Mouse (Mus musculus) forelimb bud, embryonic 11.5 days (tissue): ENCODE results near the gene Alk.

Experiments used
- DNase-seq: peaks from one replicate; pipeline ENCODE4 v3.0.0-alpha.2; 2012; ENCODE audit warnings: low read depth, low spot score

The Alk gene

DNA sequence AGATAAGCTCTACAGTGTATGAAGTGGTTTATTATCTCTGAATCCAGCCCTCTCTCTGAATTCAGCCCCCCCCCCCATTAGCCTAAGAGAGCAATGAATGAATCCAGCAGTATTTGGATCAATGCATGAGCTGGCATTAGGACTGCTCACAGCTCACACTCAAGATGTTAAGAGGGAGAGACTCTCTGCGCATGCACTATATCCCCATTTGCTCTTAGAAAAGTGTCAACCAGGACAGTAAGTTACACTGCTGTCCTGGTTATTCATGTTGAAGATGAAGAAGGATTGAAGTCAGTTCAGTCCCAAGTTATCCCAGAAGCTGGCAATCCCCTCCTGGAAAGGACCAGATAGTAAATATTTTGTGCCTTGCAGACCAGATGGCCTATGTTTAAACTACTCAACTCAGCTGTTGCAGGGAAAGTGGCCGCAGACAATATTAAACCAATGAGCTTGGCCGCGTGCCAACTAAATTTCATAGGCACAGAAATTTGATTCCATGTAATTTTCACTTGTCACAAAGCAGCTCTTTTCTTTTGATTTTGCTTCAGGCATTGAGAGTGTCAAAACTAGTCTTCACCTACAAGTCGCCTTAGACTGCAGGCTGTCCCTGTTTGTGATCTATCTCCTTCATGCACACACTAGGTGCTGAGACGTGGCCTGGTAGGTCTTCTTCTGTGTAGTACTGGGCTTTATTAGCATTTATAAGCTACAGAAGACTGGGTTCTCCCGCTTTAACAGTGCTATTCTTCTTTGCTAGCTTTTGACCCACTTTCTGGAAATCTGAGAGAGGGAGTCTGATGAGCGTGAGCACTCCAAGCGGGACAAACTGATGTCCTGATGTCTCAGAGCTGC is 339.0 kb downstream of the Alk start:
- no peak for DNase-seq

DNA sequence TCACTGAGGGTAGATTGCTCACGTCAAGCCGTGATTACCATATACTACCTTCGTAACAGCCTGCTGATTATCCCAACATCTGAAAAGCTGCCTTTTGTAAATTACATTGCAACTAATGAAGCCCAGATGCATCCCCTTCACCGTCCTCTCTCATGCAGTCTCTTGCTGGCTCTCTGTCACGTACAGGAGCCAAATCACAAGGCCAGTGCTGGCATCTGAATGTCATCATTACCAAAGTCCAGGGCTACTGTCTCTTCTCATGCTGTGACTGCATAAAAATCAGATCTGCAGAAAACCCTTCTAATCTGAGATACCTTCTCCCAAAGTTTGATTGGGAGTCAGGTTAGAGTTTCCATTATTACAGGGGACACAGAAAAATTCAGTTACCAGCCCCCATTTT is 351.0 kb downstream of the Alk start:
- DNase-seq: no peak

DNA sequence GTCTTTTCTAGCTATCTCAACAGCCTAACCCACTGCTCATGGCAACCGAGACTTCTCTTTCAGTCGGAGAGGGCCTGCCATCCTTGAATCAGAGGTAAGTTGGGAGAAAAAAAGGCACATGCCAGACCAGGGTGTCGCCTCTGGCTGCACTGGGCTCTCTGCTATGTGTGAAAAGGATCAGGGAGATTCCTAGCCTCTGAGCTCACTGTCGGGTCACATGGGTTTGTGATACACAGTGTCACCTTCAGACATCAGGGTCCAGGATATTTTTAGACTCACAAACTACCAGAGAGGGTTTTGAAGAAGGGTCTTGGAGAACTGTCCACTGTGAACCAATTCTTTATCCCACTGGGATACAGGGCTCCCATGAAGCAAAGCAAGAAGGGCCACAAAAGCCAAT is 352.9 kb downstream of the Alk start:
- DNase-seq: no peak

DNA sequence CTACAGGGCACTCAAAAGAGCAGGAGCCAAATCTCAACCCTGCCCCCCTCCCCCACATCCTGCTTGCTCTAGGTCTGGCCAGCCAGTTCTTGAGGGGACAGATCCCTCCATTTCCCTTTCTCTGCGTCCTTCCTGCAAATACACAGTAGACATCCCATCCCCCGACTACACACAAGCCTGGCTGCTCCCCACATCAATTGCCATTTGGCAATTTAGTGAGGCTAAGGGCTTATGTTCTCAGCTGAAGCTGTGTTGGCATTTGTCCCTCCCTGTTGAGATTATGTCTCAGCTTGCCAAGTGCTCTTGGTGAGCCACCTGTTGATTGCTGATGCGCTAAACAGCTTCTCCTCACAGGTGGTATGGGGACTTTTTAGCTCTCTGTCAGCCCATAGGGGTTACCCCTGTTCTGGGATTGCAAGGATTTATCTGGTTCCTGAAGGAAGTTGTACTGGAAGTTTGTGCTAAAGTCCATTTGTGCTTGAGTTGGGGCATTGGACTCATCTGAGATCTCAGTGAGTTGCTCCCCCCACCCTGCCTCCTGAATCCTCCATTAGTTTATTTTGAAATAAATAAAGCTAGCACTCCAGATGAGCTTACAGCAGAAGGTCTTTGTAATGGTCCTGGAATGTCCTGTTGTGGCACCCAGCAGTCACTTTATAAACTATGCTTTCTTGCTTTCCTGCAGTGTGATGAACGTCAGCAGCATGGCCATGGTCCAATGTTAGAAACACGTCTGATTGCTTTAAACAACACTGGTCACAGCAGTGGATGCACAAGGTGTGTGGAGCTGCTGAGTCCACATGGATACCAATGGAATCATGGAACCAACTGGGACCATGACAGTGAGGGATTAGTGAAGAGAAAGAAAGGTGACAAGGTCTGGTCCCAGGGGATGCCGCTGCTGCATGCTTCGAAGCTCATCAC is 353.7 kb downstream of the Alk start:
- no peak for DNase-seq

DNA sequence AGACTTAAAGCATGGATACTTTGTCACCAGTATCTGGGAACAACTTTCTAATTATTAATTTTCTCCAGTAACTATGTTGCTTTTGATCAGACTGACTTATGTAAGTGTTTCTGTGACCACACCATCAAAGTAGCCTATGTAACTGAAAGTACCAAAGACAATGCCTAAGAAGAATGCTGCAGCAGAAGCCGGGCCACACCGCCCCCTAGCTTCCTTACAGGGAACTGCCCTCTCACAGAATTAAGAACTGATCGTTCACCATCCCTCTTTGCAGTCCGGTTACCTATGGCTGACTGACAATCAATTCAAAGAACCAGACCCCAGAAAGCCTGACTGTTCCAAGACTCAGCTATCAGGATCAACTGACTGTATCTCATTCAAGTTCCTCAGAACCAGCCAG is 362.4 kb downstream of the Alk start:
- DNase-seq: no peak

DNA sequence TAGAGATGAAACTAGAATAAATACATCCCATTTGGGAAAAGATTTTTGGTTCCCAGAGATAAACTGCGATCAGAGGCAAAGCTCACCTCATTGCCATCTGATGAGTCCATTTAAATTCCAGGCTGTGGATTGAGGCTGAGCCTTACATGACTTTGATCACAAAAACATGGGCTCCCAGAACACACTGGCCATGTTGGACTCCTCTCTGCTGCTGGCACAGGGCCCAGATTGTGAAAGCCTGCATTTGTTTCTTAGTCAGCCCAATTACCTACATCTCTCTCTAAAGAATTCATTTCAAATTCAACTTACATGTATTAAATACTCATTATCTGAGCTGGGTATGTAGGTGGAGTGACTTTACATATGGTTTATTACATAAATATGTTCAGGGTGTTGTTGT is 367.1 kb downstream of the Alk start:
- no peak for DNase-seq

DNA sequence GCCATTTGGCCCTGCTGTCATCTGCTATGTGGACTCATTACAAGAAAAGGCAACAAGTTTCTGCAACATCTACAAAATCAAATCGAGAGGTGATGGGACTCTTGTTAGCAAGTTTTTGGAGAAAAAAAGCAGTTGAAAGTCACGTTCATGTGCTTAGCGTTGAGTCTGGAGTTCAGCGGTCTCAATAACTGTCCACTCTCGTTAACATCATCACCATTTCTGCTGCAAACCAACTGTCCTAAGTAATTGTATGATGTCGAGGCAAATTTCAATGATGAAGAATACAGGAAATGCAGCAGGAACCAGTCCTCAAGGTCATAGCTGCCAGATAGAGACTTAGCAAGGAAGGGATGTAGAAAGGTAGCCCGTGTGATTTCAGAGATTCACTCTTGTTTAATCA is 373.5 kb downstream of the Alk start:
- DNase-seq: no peak

DNA sequence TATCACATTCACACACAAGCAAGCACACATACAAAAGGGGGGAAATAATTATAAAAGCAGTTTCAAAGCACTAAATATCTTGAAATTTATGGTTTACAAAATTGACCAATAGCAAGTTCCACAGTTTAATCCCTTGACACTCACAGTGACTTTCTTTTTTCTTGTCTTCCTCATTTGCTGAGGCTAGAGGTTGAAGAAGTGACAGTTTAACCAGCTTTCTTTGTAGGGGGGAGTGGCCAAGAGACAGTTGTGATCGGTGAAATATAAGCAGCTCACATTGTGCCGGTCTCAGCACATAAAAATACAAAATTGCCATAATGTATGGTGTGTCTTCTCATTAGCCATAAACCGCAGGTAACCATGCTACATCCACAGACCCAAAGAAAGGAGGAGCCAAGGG is 385.6 kb downstream of the Alk start:
- DNase-seq: no peak

DNA sequence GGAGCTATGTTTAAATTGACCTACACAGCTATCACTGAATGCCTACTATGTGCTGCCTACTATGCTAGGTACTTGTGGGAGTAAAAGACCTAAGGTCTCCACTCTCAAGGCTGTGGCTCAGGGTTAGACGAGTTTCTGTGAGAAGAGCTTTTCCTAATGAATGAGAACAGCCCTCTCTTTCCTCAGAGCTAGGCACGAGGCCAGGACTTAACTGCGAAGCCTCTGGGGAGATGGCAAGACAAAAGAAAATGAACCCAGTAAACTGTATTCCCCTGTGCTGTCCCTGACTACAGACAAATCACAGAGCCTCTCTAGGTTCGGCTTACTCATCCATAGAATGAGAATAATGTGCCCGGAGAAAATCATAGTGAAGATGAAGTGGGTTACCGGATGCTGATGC is 406.9 kb downstream of the Alk start:
- DNase-seq: no peak

DNA sequence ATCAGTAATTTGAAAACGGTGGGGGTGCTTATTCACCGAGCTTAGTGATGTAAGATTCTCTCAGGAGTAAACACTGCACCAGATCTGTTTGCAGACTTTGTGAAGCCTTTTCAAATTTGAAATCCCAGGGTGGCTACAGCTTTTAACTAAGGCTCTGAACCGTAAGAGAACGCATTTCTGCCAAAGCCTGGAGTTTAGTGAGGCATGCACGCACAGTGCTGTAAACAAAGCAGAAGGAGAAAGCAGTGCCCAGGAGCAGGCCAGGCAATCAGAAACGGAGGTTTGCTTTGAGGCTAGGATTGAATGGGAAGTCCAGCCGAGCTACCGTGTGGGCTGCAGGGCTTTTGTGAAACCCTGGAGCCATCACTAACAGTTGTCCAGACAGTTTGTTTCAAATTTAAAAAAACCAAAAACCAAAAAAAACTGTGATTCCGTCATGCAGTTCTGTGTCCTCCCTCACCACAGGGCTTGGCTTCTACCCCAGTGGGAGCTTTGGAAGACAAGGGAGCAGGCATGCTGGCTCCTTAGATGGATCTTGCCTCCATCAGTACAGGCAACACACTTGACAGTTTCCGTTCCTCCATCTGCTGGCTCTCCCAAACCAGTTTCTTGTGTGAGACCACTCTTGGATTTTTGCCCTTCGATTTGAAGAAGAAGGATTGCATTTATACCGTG is 409.3 kb downstream of the Alk start:
- no peak for DNase-seq

DNA sequence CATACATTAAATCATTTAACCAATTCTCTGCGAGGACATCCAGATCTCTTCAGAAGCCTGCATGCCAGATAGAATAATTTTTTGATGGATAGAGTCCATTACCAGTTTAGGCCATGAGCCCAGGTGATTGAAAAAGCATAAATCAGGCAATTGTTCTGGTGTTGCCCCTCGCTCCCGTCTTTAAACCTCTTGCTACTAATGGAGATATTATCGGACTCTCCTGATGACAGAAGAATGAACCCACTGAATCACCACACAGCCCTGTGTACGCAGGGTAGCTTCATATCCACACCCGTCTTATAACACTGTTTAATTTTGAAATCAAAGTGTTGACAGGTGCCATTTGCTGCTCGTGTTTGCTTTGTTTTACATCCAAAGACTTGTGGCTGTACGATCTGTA is 413.9 kb downstream of the Alk start:
- DNase-seq: no peak

DNA sequence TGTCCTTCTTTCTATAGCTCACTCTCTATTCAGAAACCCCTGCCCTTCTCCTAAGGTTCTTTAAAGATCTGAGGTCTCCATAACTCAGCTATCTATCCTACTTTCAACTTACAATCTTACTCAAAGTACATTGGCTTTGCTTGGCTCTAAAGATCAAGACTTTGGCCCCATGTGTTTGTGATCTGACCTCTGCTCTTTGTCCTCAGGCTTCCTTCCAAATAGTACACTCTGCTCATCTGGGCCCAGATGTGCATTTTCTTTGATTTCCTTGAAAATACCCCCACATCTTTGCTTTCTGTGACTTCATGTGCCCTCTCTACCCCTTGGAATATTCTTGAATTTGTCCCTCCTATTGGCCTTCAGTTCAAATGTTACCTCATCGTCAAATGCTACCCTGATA is 417.4 kb downstream of the Alk start:
- no peak for DNase-seq

DNA sequence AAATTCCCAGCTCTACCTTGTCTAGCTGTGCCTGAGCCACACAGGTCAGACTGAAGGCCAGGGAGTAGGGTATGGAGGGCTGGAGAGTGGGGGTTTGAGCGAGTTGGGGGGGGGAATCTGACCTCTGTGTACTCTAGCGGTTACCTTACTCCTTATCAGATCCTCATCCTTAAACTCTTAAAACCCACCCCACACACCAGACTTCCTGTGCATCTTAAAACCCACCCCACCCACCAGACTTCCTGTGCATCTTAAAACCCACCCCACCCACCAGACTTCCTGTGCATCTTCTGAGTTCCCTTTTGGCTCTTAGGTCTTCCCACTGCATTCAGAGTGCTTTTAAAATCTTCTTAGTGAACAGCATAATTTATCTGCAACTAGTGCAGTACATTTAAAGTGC is 422.0 kb downstream of the Alk start:
- no peak for DNase-seq

DNA sequence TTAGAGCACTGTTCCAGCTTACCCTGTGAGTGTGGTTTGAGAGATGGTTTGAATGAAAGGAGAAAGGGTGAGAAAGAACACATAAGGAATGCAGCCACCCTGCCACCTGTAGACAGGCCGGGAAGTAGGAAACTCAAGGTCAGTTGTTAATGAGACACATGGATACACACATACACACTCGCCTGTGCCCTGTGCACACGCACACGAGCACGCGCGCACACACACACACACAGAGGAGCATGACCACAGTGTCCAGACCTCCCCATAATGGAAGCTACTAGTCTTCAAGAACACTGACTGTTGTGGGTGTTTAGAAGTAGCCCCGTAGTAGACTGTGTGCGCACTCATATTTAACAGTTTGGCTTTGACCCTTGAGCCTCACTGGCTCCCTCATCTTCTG is 424.2 kb downstream of the Alk start:
- DNase-seq: no peak

DNA sequence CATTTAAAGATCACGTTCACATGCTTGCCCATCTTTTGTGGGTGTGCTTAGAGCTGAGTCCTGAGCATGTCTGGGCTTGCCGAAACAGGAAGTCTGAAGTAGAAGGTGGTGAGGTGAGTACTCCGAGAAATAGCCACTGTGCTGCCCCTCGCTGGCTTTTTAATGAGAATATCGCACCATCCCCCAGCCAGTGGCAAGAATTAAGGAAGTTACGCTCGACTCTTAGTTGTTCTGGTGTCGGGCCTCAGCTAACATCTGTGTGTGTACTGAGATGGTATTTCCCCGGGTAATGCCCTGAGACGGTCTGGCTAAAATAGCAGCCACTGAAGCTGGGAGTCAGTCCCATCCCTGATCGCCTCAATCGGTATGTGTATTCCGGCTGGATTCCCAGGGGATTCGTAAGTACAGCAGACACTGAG is 424.7 kb downstream of the Alk start:
- DNase-seq: no peak

DNA sequence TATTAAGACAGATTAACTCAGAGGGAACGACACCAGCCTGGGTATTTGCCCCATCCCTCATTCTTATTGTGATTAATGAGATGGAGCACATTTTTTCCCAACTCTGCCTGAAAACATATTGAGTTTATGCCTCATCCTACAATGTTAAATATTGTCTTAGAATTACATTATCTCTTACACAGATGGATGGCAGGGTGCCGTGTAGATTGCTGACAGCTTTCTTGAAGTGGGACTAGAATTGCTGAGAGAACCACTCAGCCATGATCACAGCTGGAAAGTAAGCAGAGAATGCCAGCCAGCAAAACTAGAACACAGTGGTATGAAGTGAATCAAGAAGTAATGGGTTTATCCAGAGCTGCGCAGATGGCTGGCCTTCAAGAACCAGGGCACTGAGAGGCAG is 430.6 kb downstream of the Alk start:
- DNase-seq: no peak

DNA sequence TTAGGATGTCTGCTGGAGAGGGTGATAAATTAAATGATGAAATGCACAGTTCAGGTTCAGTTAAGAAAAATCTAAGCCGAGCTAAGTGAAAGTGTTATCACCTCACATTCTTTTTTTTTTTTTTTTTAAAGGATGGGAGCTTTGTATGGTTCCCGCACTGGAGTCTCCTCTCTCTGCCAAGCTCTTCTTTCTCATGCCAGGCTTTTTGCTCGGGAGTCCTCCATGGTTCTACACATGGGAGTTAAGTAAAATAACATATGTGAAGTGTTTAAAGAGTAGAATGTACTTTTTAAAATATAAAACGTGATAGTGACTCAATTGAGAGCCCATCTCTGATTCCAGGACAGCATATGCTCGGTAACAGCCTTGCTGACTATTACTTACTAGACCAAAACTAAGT is 436.3 kb downstream of the Alk start:
- no peak for DNase-seq

DNA sequence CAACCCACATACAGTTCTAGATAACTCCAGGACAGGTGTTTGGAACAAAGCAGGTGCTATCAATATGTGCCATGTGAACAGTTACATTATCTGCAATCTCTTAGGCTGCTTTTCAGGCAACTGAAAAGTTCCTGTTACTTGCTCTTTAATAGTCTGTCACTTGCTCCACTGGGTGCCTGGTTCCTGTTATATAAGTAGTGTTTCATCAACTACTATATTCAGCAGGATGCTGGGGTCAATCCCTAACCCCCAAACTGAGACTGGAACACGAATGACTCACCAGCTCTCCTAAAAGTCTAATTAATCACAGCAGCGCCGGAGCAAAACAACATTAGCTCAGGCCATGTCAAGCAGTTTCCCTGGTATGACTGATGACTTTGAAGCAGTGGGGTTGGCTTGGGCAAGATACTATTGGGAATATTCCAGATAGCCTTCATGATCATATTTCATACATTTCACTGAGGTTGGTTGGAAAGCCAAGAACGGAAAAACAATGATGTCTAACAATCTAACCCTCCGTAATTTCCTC is 445.5 kb downstream of the Alk start:
- peak; percentile 26 for DNase-seq

DNA sequence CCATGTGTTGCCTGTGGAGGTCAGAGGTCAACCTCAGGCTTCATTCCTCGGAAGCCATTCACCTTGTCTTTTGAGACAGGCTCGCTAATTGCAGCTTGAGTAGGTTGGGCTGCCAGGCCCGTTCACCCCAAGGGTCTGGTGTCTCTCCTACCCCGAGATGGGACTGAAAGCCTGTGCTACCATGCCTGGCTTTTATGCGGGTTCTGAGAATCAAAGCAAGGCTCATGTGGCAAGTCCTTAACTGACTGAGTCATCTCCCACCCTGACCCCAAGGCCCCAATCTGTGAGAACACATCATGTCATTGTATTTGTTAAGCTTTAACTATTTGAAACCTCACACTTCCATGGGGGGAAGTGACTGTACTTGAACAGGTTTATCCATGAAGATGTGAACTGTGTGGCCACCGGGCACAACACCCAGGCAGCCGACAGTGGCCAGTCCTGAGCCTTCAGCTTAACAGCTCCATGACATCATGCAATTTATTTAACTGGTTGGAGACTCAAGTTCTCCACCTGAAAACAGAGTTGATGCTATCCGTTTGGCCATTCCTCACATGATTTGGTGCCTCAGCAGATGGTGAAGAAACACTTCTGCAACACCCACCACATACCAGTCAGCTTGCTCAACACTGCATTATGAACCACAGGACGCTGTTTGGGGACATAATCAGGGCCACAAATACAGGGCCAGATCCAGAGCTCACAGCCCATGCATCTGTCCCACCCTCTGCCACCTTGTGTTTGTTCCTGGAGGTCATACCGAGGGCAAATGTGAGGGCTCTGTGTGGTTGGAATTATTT is 446.4 kb downstream of the Alk start:
- DNase-seq: no peak

DNA sequence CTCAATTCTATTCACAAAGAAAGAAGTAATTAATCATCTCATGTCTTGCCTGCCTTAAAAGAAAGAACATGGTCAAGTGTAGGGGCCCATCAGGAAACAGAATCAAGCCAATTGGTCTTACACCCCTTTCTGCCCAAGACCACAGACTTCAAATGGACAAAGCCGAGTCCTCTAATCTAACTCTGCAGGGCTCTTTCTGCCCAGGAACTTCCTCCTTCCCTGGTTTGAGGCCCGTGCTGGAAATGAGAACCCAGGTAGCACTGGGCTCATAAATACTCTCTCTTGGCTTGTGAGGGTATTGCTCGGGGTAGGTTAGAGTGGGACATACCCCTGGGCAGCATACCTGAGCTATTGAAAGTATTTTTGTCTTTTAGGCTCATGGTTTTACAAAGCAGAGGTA is 451.4 kb downstream of the Alk start:
- no peak for DNase-seq

DNA sequence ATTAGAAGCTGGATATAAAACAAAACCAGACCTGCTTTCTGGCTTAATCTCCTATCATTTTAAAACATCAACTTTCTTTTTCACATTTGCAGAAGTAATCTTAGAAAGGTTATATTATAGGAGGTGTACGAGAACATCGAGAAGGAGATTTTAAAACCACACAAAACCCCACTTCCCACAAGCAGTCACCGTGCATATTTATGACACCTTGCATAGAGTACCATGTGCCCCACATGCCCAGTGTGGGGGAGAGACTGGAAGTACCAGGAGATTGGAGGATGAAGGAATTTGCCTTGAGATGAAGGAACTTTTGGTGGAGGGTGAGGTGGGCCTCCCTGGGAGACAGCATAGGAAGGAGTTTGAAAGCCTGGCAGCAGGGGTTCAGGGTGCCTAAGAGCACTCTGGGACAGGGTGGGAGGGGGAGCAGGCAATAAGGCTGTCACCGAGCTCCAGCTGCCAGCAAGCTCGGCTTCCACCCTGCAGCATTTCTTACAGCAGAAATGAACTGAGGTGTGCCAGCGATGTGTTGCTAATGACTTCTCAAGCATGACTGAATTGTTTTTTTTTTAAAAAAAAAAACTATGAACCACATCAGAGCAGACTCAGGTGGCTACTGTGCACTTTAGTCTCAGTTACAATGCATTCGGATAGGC is 459.4 kb downstream of the Alk start:
- DNase-seq: peak; percentile 8
